Mouse (Mus musculus): ENCODE data around the gene Tex101. TPM values are rescaled to one million over a fixed set of nuclear protein-coding genes. Genes with fewer than 3 reads are reported as not detected.
"Not testable (repeated sequence)": the region's sequence is repeated elsewhere in the genome, so short reads cannot be mapped to it uniquely, and the experiment has no call there.

The Tex101 gene
- polyA plus RNA-seq, 1 experiment from 2014 or later, result not detected

DNA sequence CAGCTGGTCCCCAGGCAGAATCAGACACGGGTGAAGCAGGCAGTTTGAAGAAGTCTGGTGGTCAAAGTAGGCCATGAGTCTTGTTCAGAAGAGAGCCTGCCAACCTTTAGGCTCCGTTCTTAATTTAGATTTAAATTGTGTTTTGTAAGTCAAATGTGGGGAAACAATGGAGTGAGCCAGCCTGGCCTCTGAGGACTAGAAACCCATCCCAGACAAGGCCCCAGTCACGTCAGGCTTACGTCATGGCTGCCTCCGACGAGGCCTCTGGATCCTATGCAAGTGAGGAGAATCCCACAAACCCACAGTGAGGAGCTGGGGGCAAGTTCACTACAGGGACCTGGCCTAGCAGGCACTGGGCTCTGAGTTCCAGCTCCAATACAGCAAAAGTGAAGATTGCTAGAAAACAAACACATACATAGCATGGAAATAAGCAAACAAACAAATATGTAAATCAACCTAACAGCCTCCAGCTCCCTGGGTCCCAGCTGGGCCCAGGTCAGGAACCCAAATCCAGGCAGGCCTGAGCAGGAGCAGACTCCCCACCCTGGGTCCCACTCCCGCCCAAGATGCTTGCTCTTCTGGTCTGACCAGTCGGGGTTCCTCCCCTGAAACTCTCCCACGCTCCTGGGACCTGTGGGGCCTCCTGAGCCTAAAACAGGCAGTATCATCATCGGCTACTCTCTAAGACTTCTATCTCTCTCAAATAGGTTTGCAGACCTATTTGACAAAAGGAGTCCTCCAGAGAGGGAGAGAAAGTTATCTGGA lies 46.2 kb downstream of the Tex101 start:
- WGBS, result 63% methylated on average over 10 of the region's 10 CpGs
- H3K27me3 ChIP-seq, result 0 out of 2 replicates have a peak, but pooled peaks cover 2% of the 10 kb centered on the region
- no peak for ATAC-seq (replicated peaks)
- no peak overlapping the region for H3K4me3 ChIP-seq
- no peak overlapping the region for H3K4me2 ChIP-seq (replicated peaks)
- no peak overlapping the region for H3K27ac ChIP-seq (replicated peaks)
- no peaks in the 10 kb centered on the region for H3K9me3 ChIP-seq
- no peaks in the 10 kb centered on the region for H3K36me3 ChIP-seq
- peaks cover 6% of the 10 kb centered on the region; the same call in 1 of the 2 replicates for H3K4me1 ChIP-seq
- no peak overlapping the region for H3K9ac ChIP-seq (replicated peaks)

DNA sequence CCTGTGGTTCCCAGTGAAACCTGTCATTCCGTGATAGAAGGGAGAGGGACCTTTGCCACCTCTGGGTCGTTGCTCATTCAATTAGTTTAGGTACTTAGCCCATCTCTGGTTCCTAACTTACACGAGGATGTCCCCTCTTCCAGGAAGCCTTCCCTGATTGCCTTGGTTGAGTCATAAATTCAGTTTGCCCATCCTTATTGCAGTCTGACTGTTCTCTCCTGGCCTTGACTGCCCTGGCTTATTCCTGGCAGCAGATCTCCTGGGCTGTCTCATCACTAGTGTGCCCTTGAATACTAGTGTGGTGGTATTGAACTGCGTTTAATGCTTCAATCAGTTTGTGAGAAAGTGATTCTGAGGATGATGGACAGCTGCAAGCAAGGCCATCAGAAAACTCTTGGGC lies 46.8 kb downstream of the Tex101 start:
- Histone ChIP-seq H3K4me1 (peaks cover 6% of the 10 kb centered on the region; the same call in 1 of the 2 replicates), H3K27ac (replicated peaks) (no peak overlapping the region), H3K4me2 (replicated peaks) (no peak overlapping the region), H3K9me3 (no peaks in the 10 kb centered on the region), H3K9ac (replicated peaks) (no peak overlapping the region), H3K27me3 (0 out of 2 replicates have a peak, but pooled peaks cover 2% of the 10 kb centered on the region), H3K4me3 (no peak overlapping the region), H3K36me3 (no peaks in the 10 kb centered on the region)
- ATAC-seq (replicated peaks), result no peak
- 73% methylated on average over 4 of the region's 4 CpGs for WGBS

DNA sequence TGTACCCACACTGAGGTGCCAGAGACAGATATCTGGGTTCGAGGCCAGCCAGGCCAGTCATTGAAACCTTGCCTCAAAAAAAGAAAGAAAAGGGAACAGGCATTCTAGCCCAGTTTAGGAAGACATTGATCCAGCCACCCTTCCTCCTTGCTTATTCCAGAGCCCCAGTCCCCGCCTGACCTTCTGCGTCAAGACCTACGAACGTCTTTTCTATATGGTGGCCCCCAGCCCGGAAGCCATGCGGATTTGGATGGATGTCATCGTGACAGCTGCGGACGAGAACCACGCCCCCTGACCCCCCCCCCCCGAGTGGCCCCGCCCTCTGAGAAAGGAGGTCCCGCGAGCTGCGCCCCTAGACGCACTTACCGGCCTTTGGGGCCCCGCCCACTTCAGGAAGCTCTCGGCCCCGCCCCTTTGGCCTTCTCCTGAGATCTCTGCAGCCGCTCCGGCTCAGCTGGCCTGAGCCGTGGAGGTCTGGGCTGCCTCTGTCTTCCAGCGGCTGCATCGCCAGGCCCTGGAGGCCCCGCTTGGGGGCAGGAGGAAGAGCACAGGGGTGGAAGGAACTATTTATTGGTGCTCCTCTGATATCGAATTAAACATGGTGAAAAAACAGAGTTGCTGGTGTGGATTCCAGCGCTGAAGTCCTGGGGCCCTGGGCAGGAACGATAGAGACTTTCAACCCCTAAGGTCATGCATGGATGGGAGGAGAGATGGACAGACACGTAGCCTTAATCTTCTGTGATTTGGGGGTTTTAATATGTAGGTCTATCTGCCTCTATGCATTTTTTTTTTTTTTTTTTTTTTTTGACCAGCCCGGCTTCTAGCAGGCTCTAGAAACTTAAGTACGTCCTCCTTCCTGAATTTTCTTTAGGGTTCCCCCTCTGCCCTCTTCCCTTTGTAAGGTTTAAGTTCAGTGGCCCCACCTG lies 47.5 kb downstream of the Tex101 start:
- Histone ChIP-seq H3K36me3 (no peaks in the 10 kb centered on the region), H3K9me3 (no peaks in the 10 kb centered on the region), H3K4me2 (replicated peaks) (peak overlapping the region; percentile 52), H3K4me3 (peak overlapping the region; percentile 30), H3K9ac (replicated peaks) (peak overlapping the region; percentile 35; the same call in 1 of the 2 replicates), H3K27ac (replicated peaks) (no peak overlapping the region), H3K27me3 (0 out of 2 replicates have a peak, but pooled peaks cover 2% of the 10 kb centered on the region), H3K4me1 (peaks cover 6% of the 10 kb centered on the region; the same call in 1 of the 2 replicates)
- peak; percentile 84 for ATAC-seq (replicated peaks)
- 9% methylated on average over 28 of the region's 33 CpGs for WGBS

DNA sequence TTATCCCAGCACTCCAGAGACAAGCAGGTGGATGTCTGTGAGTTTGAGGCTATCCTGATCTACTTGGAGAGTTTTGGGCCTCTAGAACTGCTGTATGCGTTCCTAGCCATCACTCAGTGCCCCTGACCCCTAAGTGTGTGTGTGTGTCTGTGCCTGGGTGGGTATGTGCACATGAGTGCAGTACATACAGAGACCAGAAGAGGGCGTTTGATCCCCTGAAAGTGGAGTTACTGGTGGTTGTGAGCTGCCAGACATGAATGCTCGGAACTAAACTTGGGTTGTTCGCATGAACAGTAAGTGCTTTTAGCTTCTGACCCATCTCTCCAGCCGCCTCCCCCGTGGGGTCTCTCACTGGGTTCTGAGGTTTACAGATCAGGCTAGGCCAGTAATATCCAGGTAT lies 53.5 kb downstream of the Tex101 start:
- Histone ChIP-seq H3K9ac (replicated peaks) (no peak overlapping the region), H3K9me3 (no peaks in the 10 kb centered on the region), H3K4me1 (no peaks in the 10 kb centered on the region), H3K36me3 (no peaks in the 10 kb centered on the region), H3K4me2 (replicated peaks) (no peak overlapping the region), H3K27ac (replicated peaks) (no peak overlapping the region), H3K4me3 (no peak overlapping the region), H3K27me3 (0 out of 2 replicates have a peak, but pooled peaks cover 2% of the 10 kb centered on the region)
- WGBS, result 86% methylated on average over 6 of the region's 6 CpGs
- no peak for ATAC-seq (replicated peaks)

DNA sequence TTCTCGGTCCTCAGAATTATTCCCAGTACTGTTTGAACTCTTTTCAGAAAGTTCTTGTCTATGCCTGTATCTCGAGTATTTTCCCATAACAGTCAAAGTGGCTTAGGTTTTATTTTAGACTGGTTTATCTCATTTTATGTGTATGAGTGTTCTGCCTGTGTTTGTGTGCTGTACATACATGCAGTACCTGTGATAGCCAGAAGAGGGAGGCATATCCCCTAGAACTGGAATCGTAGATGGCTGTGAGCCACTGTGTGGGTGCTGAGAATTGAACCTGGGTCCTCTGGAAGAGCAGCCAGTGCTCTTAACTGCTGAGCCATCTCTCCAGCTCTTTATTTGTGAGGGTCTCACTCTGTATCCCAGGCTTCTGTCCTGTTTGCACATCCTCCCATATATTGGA lies 55.3 kb downstream of the Tex101 start:
- no peak for ATAC-seq (replicated peaks)
- Histone ChIP-seq H3K27ac (replicated peaks) (no peak overlapping the region), H3K9me3 (no peaks in the 10 kb centered on the region), H3K9ac (replicated peaks) (no peak overlapping the region), H3K4me2 (replicated peaks) (no peak overlapping the region), H3K27me3 (no peaks in the 10 kb centered on the region), H3K4me3 (no peak overlapping the region), H3K36me3 (no peaks in the 10 kb centered on the region), H3K4me1 (no peaks in the 10 kb centered on the region)
- WGBS, result 91% methylated on average over 3 of the region's 3 CpGs

DNA sequence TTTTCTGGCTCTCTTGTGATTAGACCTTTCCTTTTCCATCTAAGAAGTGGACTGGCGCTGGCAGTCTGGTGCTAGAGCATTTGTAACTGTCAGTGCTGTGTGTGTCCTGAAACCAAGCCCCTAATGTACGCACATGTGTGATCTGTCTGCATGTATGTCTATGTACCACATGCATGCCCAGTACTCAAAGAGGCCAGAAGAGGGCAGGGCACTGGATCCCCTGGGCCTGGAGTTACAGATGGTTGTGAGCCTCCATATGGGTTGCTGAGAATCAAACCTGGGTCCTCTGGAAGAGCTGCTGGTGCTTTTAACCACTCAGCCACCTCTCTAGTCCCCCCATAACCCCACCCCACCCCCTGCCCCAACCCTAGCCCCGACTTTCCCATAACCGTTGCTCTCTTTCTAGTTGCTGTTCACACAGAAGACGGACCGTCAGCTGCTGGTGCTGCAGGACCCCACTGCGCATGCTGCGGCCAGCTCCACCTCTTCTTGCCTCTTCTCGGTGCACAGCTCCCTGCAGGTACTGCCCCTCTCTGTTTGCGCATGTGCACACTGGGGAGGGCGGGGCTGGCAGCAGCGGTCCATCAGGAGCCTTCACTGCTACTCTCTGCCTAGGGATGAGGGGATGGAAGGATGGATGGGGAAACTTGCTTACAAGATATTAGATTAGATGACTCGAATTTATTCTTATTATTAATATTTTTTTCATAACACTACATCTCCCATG lies 56.6 kb downstream of the Tex101 start:
- no peak for ATAC-seq (replicated peaks)
- Histone ChIP-seq H3K9ac (replicated peaks) (no peak overlapping the region), H3K27ac (replicated peaks) (no peak overlapping the region), H3K27me3 (no peaks in the 10 kb centered on the region), H3K9me3 (no peaks in the 10 kb centered on the region), H3K36me3 (no peaks in the 10 kb centered on the region), H3K4me3 (no peak overlapping the region), H3K4me2 (replicated peaks) (no peak overlapping the region), H3K4me1 (no peaks in the 10 kb centered on the region)
- WGBS, result 57% methylated on average over 13 of the region's 13 CpGs

DNA sequence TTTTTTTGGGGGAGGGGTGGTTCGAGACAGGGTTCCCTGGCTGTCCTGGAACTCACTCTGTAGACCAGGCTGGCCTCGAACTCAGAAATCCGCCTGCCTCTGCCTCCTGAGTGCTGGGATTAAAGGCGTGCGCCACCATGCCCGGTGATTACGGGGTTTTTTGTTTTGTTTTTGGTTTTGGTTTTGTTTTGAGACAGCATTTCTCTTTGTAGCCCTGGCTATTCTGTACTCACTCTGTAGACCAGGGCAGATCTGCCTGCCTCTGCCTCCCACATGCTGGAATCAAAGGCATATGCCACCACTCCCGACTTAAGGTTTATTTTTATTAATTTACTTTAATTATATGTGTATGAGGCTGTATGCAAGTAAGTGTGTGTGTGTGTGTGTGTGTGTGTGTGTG lies 58.1 kb downstream of the Tex101 start:
- ATAC-seq (replicated peaks); H3K9me3 ChIP-seq: not testable (repeated sequence)
- 92% methylated on average over 8 of the region's 8 CpGs for WGBS

More for the DNA sequence above, 58.1 kb downstream of the Tex101 start:
- H3K36me3 ChIP-seq; H3K27ac ChIP-seq (replicated peaks); H3K9ac ChIP-seq (replicated peaks); H3K27me3 ChIP-seq; H3K4me3 ChIP-seq; H3K4me1 ChIP-seq; H3K4me2 ChIP-seq (replicated peaks): not testable (repeated sequence)

Other genes with a start within 250 kb of the Tex101 start
- gene Irgc1, start 224.4 kb downstream of the Tex101 start, polyA plus RNA-seq (2015; fragmentation: Nextera tagmentation; extraction: Ambion mirVana), result not detected in 2 replicates
- gene Plaur, start 214.2 kb downstream of the Tex101 start, polyA plus RNA-seq (2015; fragmentation: Nextera tagmentation; extraction: Ambion mirVana), result 1.3 and 1.6 TPM in 2 replicates
- gene Cadm4, start 194.7 kb downstream of the Tex101 start, polyA plus RNA-seq (2015; fragmentation: Nextera tagmentation; extraction: Ambion mirVana), result 70.1 and 76.4 TPM in 2 replicates
- 296 and 306 TPM in 2 replicates for gene Zfp428, start 169.7 kb downstream of the Tex101 start, polyA plus RNA-seq (2015; fragmentation: Nextera tagmentation; extraction: Ambion mirVana)
- 1.5 and 1.7 TPM in 2 replicates for gene AC161166.1, start 164.2 kb downstream of the Tex101 start, polyA plus RNA-seq (2015; fragmentation: Nextera tagmentation; extraction: Ambion mirVana)
- 29.3 and 29.5 TPM in 2 replicates for gene Irgq, start 146.0 kb downstream of the Tex101 start, polyA plus RNA-seq (2015; fragmentation: Nextera tagmentation; extraction: Ambion mirVana)
- 0.52 TPM in 1 of 2 replicates, not detected in the other for gene Pinlyp, start 130.6 kb downstream of the Tex101 start, polyA plus RNA-seq (2015; fragmentation: Nextera tagmentation; extraction: Ambion mirVana)
- gene Xrcc1, start 130.4 kb downstream of the Tex101 start, polyA plus RNA-seq (2015; fragmentation: Nextera tagmentation; extraction: Ambion mirVana), result 69.8 and 79.5 TPM in 2 replicates
- gene Ethe1, start 89.1 kb downstream of the Tex101 start, polyA plus RNA-seq (2015; fragmentation: Nextera tagmentation; extraction: Ambion mirVana), result 17.4 and 18.9 TPM in 2 replicates
- gene Zfp575, start 89.0 kb downstream of the Tex101 start, polyA plus RNA-seq (2015; fragmentation: Nextera tagmentation; extraction: Ambion mirVana), result 11.6 and 11.7 TPM in 2 replicates
- gene Phldb3, start 65.9 kb downstream of the Tex101 start, polyA plus RNA-seq (2015; fragmentation: Nextera tagmentation; extraction: Ambion mirVana), result not detected in 2 replicates
- gene Lypd3, start 40.1 kb downstream of the Tex101 start, polyA plus RNA-seq (2015; fragmentation: Nextera tagmentation; extraction: Ambion mirVana), result 0.18 and 0.23 TPM in 2 replicates
- not detected in 2 replicates for gene BC049730, start 32.6 kb upstream of the Tex101 start, polyA plus RNA-seq (2015; fragmentation: Nextera tagmentation; extraction: Ambion mirVana)
- gene Gm4763, start 50.2 kb upstream of the Tex101 start, polyA plus RNA-seq (2015; fragmentation: Nextera tagmentation; extraction: Ambion mirVana), result not detected in 2 replicates
- gene Cd177, start 83.6 kb upstream of the Tex101 start, polyA plus RNA-seq (2015; fragmentation: Nextera tagmentation; extraction: Ambion mirVana), result 0.31 TPM in 1 of 2 replicates, not detected in the other
- not detected in 2 replicates for gene Ceacam10, start 100.5 kb upstream of the Tex101 start, polyA plus RNA-seq (2015; fragmentation: Nextera tagmentation; extraction: Ambion mirVana)
- 27.2 and 27.9 TPM in 2 replicates for gene Gm9844, start 185.5 kb upstream of the Tex101 start, polyA plus RNA-seq (2015; fragmentation: Nextera tagmentation; extraction: Ambion mirVana)
- not detected in 2 replicates for gene Lypd4, start 193.3 kb upstream of the Tex101 start, polyA plus RNA-seq (2015; fragmentation: Nextera tagmentation; extraction: Ambion mirVana)
- gene Dmrtc2, start 193.4 kb upstream of the Tex101 start, polyA plus RNA-seq (2015; fragmentation: Nextera tagmentation; extraction: Ambion mirVana), result not detected in 2 replicates
- 1,460 and 1,591 TPM in 2 replicates for gene Rps19, start 207.7 kb upstream of the Tex101 start, polyA plus RNA-seq (2015; fragmentation: Nextera tagmentation; extraction: Ambion mirVana)
- 0.20 and 0.34 TPM in 2 replicates for gene Cd79a, start 220.7 kb upstream of the Tex101 start, polyA plus RNA-seq (2015; fragmentation: Nextera tagmentation; extraction: Ambion mirVana)
- 74.4 and 82.0 TPM in 2 replicates for gene Arhgef1, start 226.2 kb upstream of the Tex101 start, polyA plus RNA-seq (2015; fragmentation: Nextera tagmentation; extraction: Ambion mirVana)

Measured in forebrain, embryonic 15.5 days (tissue).